In the genomic region with DNA sequence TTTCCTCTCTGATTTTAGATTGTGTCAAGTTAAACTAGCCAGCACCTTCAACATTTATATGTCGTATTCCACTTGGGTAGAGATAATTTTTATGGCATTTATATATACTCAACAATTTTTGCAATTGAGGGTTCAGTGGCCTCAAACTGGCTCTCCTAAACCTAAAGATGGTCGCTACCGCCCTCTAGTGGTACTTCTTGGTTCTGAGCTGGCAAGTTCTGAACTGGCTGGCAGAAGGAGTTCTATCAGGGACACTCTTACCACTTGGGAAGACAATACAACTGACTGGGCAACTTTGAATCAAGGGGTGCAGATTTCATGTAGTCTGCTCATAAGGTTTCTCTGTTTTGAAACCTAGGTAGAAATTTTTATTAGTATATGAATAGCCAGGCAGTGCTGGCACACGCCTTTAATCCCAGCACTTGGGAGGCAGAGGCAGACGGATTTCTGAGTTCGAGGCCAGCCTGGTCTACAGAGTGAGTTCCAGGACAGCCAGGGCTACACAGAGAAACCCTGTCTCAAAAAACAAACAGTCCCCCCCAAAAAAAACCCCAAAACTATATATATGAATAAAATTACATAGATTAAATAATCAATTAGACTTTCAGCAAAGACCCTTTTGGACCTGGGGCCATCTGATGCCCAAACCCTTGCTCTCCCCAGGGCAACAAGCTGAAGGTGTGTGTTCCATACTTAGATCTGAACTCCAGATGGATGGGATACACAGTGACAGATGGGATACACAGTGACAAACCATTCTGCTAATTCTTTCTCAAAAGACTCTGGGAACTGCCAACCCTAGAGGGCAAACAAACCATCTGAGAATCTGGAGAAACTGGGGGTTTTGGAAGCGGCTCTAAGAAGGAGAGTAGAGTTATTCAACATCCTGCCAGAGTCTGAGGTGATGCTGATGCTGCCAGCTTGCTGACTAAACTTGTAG, we compare ENCODE assay signal across 7 mouse cellular contexts. TPM values are rescaled to one million over a fixed set of nuclear protein-coding genes. Genes with fewer than 3 reads are reported as not detected.
DNase-seq lines count a peak whose midpoint lies in the region; ATAC-seq lines count a peak whose summit lies in the region.

No protein-coding gene starts in this region.

- no peak overlapping the region for H3K4me3 ChIP-seq in forebrain, embryonic 13.5 days
- no peak overlapping the region for H3K4me3 ChIP-seq in hindbrain, embryonic 15.5 days
- H3K4me3 ChIP-seq in midbrain, embryonic 10.5 days: no peak overlapping the region

- no peaks in the 10 kb centered on the region for H3K36me3 ChIP-seq in forebrain, embryonic 13.5 days (ENCODE audit: poor library complexity, severe bottlenecking)
- no peaks in the 10 kb centered on the region for H3K36me3 ChIP-seq in hindbrain, embryonic 15.5 days
- H3K36me3 ChIP-seq in midbrain, embryonic 10.5 days: no peaks in the 10 kb centered on the region

- H3K4me1 ChIP-seq in forebrain, embryonic 13.5 days: no peaks in the 10 kb centered on the region
- no peaks in the 10 kb centered on the region for H3K4me1 ChIP-seq in hindbrain, embryonic 15.5 days (replicated peaks)
- H3K4me1 ChIP-seq in midbrain, embryonic 10.5 days: no peaks in the 10 kb centered on the region

- no peak overlapping the region for H3K27ac ChIP-seq in forebrain, embryonic 13.5 days
- no peak overlapping the region for H3K27ac ChIP-seq in hindbrain, embryonic 15.5 days (replicated peaks)
- no peak overlapping the region for H3K27ac ChIP-seq in midbrain, embryonic 10.5 days (replicated peaks)

- peak; percentile 66 for ATAC-seq in forebrain, embryonic 13.5 days
- ATAC-seq in hindbrain, embryonic 15.5 days (ENCODE audit: low FRiP score, low read depth): peak; percentile 79; the same call in 1 of the 2 replicates

- DNase-seq in R1 (ENCODE audit: low read depth, low spot score): peak; percentile 67
- DNase-seq in c-Kit-positive CD71-positive TER-119-positive erythroid progenitor cells, embryonic 14.5 days (ENCODE audit: low spot score): peak; percentile 56
- DNase-seq in layer of hippocampus, postnatal 25 days (ENCODE audit: extremely low spot score in 1 of 2, low spot score in 1 of 2): peak; percentile 76 to 94
- DNase-seq in midbrain, embryonic 10.5 days (ENCODE audit: low spot score): peak; percentile 52
- peak; percentile 89 for DNase-seq in right cerebral cortex, postnatal 4 days

- no peak overlapping the region for H3K4me2 ChIP-seq in forebrain, embryonic 13.5 days
- no peak overlapping the region for H3K4me2 ChIP-seq in hindbrain, embryonic 15.5 days

- H3K9me3 ChIP-seq in forebrain, embryonic 13.5 days (replicated peaks): no peaks in the 10 kb centered on the region
- H3K9me3 ChIP-seq in hindbrain, embryonic 15.5 days: no peaks in the 10 kb centered on the region
- no peaks in the 10 kb centered on the region for H3K9me3 ChIP-seq in midbrain, embryonic 10.5 days (replicated peaks)

- WGBS in forebrain, embryonic 13.5 days: 46% methylated on average over 7 of the region's 7 CpGs
- 50% methylated on average over 7 of the region's 7 CpGs for WGBS in hindbrain, embryonic 15.5 days
- 53% methylated on average over 7 of the region's 7 CpGs for WGBS in midbrain, embryonic 10.5 days

- no peaks in the 10 kb centered on the region for H3K27me3 ChIP-seq in forebrain, embryonic 13.5 days
- no peaks in the 10 kb centered on the region for H3K27me3 ChIP-seq in hindbrain, embryonic 15.5 days
- H3K27me3 ChIP-seq in midbrain, embryonic 10.5 days (ENCODE audit: low read depth, poor library complexity, severe bottlenecking): no peaks in the 10 kb centered on the region

- no peak overlapping the region for H3K9ac ChIP-seq in forebrain, embryonic 13.5 days
- no peak overlapping the region for H3K9ac ChIP-seq in hindbrain, embryonic 15.5 days

RNA-seq across cellular contexts. Expression of gene Gm38100, which starts 4.0 kb away (rescaled TPM):
- polyA plus RNA-seq in forebrain, embryonic 13.5 days (2015; fragmentation: Nextera tagmentation; extraction: Ambion mirVana): 0.16 and 0.18 TPM in 2 replicates
- not detected in 2 replicates for polyA plus RNA-seq in hindbrain, embryonic 15.5 days (2015; fragmentation: Nextera tagmentation; extraction: Ambion mirVana)
- not detected for total RNA-seq in layer of hippocampus, postnatal 25 days (2021)
- 0.16 and 0.27 TPM in 2 replicates for polyA plus RNA-seq in midbrain, embryonic 10.5 days (2016; fragmentation: Nextera tagmentation; extraction: Ambion mirVana)

RNA-seq across cellular contexts. Expression of gene Exo1, which starts 43.7 kb away (rescaled TPM):
- polyA plus RNA-seq in forebrain, embryonic 13.5 days (2015; fragmentation: Nextera tagmentation; extraction: Ambion mirVana): 63.4 and 72.0 TPM in 2 replicates
- polyA plus RNA-seq in hindbrain, embryonic 15.5 days (2015; fragmentation: Nextera tagmentation; extraction: Ambion mirVana): 9.7 and 13.8 TPM in 2 replicates
- under 1 TPM; 0.62 to 0.87 TPM for total RNA-seq in layer of hippocampus, postnatal 25 days (2021)
- 120 and 138 TPM in 2 replicates for polyA plus RNA-seq in midbrain, embryonic 10.5 days (2016; fragmentation: Nextera tagmentation; extraction: Ambion mirVana)

RNA-seq across cellular contexts. Expression of gene Rbm8a2, which starts 54.8 kb away (rescaled TPM):
- polyA plus RNA-seq in forebrain, embryonic 13.5 days (2015; fragmentation: Nextera tagmentation; extraction: Ambion mirVana): 0.54 and 0.78 TPM in 2 replicates
- polyA plus RNA-seq in hindbrain, embryonic 15.5 days (2015; fragmentation: Nextera tagmentation; extraction: Ambion mirVana): 0.40 and 0.73 TPM in 2 replicates
- not detected for total RNA-seq in layer of hippocampus, postnatal 25 days (2021)
- 0.50 and 0.95 TPM in 2 replicates for polyA plus RNA-seq in midbrain, embryonic 10.5 days (2016; fragmentation: Nextera tagmentation; extraction: Ambion mirVana)
